Mouse (Mus musculus): ENCODE data around the gene Myl12a. TPM values are rescaled to one million over a fixed set of nuclear protein-coding genes. Genes with fewer than 3 reads are reported as not detected.

The Myl12a gene
- polyA plus RNA-seq, 1 experiment = 770 TPM

- Histone ChIP-seq H3K79me3 (ENCODE audit: low read depth) (no peaks in the 10 kb centered on the region), H3K27me3 (ENCODE audit: control insufficient read depth, insufficient read depth, insufficient read length) (no peaks in the 10 kb centered on the region), H3K79me2 (ENCODE audit: control insufficient read depth, insufficient read depth) (no peaks in the 10 kb centered on the region), H3K4me3 (ENCODE audit: insufficient read depth, poor library complexity, severe bottlenecking) (no peak overlapping the region), H3K36me3 (ENCODE audit: control insufficient read depth, insufficient read depth) (no peaks in the 10 kb centered on the region), H3ac (ENCODE audit: control insufficient read depth, insufficient read length, low read depth) (no peak overlapping the region)
- TF ChIP-seq MYOD1 (IDR thresholded peaks at IDR 0.05; ENCODE audit: control insufficient read depth, insufficient read length, low read depth) = no peak
- no peak for TF ChIP-seq USF1 (IDR thresholded peaks at IDR 0.05; ENCODE audit: low read depth)
- TF ChIP-seq FOSL1 (IDR thresholded peaks at IDR 0.05; ENCODE audit: insufficient read depth, low read length, poor library complexity, severe bottlenecking) = no peak
- TF ChIP-seq MYOG (IDR thresholded peaks at IDR 0.05; ENCODE audit: control insufficient read depth, extremely low read depth, insufficient read length) = no peak
- TF ChIP-seq CTCF (IDR thresholded peaks at IDR 0.05; ENCODE audit: control insufficient read depth, insufficient read depth, insufficient read length) = no peak
- TF ChIP-seq MAX (IDR thresholded peaks at IDR 0.05) = no peak
- no peak for TF ChIP-seq CEBPB (IDR thresholded peaks at IDR 0.05; ENCODE audit: low read depth)
Observed at GRCm38 (mm10) chr17:71018616-71019308, 16.1 kb upstream of the Myl12a start.

DNA sequence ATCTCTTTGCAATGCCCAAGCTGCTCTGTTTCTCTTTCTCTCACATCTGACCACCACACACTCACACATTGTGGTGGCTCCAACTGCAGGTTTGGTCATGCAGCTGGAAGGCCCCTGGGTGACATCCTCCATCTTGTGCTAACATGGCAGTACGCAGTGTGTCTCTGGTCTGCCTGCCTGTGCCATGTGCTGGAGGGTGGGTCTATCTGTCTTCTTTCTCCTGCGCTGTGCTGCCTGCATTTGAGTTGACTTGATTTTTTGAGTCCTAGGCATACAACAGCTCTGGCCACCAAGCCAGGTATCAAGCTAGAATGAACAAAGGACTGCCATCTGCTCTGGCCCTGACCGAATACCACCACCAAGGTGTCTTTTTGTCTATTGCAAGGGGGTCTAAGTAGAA is 15.5 kb upstream of the Myl12a start:
- H3ac ChIP-seq (ENCODE audit: control insufficient read depth, insufficient read length, low read depth) = no peak overlapping the region
- no peaks in the 10 kb centered on the region for H3K79me3 ChIP-seq (ENCODE audit: low read depth)
- H3K36me3 ChIP-seq (ENCODE audit: control insufficient read depth, insufficient read depth) = no peaks in the 10 kb centered on the region
- no peaks in the 10 kb centered on the region for H3K27me3 ChIP-seq (ENCODE audit: control insufficient read depth, insufficient read depth, insufficient read length)
- H3K79me2 ChIP-seq (ENCODE audit: control insufficient read depth, insufficient read depth) = no peaks in the 10 kb centered on the region
- no peak for TF ChIP-seq MAX (IDR thresholded peaks at IDR 0.05)
- H3K4me3 ChIP-seq (ENCODE audit: insufficient read depth, poor library complexity, severe bottlenecking) = no peak overlapping the region

GRCm38 (mm10) chr17:71017457-71017998 is 14.8 kb upstream of the Myl12a start:
- Histone ChIP-seq H3K79me3 (ENCODE audit: low read depth) (no peaks in the 10 kb centered on the region), H3K36me3 (ENCODE audit: control insufficient read depth, insufficient read depth) (no peaks in the 10 kb centered on the region), H3K27me3 (ENCODE audit: control insufficient read depth, insufficient read depth, insufficient read length) (no peaks in the 10 kb centered on the region), H3ac (ENCODE audit: control insufficient read depth, insufficient read length, low read depth) (no peak overlapping the region), H3K79me2 (ENCODE audit: control insufficient read depth, insufficient read depth) (no peaks in the 10 kb centered on the region), H3K4me3 (ENCODE audit: insufficient read depth, poor library complexity, severe bottlenecking) (no peak overlapping the region)
- TF ChIP-seq FOSL1 (IDR thresholded peaks at IDR 0.05; ENCODE audit: insufficient read depth, low read length, poor library complexity, severe bottlenecking) (no peak), CTCF (IDR thresholded peaks at IDR 0.05; ENCODE audit: control insufficient read depth, insufficient read depth, insufficient read length) (no peak), USF1 (IDR thresholded peaks at IDR 0.05; ENCODE audit: low read depth) (no peak), MYOG (IDR thresholded peaks at IDR 0.05; ENCODE audit: control insufficient read depth, extremely low read depth, insufficient read length) (no peak)

DNA sequence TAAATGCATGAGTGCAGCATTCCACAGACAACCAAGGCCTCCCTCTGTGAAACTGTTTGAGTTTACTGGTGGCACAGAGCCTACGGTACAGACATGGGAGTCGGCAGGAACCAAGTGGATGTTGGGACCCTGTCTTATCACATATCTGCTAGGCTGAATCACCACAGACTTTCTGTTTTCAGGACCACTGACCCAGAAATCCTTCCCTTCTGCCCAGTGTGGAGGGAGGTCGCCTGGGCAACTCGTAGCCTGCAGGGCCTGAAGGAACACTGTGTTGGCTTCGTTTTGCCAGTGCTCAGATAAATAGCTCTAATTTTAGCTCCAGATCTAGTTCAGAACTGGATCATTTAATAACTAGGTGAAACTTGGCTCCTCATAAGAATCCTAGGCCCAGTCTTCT is 12.2 kb upstream of the Myl12a start:
- H3ac ChIP-seq (ENCODE audit: control insufficient read depth, insufficient read length, low read depth) = no peak overlapping the region
- H3K36me3 ChIP-seq (ENCODE audit: control insufficient read depth, insufficient read depth) = no peaks in the 10 kb centered on the region
- no peaks in the 10 kb centered on the region for H3K79me3 ChIP-seq (ENCODE audit: low read depth)
- TF ChIP-seq FOSL1 (IDR thresholded peaks at IDR 0.05; ENCODE audit: insufficient read depth, low read length, poor library complexity, severe bottlenecking) = no peak
- TF ChIP-seq MYOG (IDR thresholded peaks at IDR 0.05; ENCODE audit: control insufficient read depth, extremely low read depth, insufficient read length) = no peak
- TF ChIP-seq USF1 (IDR thresholded peaks at IDR 0.05; ENCODE audit: low read depth) = no peak
- TF ChIP-seq CEBPB (IDR thresholded peaks at IDR 0.05; ENCODE audit: low read depth) = no peak
- no peak for TF ChIP-seq MYOD1 (IDR thresholded peaks at IDR 0.05; ENCODE audit: control insufficient read depth, insufficient read length, low read depth)
- no peak for TF ChIP-seq MAX (IDR thresholded peaks at IDR 0.05)
- TF ChIP-seq CTCF (IDR thresholded peaks at IDR 0.05; ENCODE audit: control insufficient read depth, insufficient read depth, insufficient read length) = no peak
- H3K4me3 ChIP-seq (ENCODE audit: insufficient read depth, poor library complexity, severe bottlenecking) = no peak overlapping the region
- no peaks in the 10 kb centered on the region for H3K27me3 ChIP-seq (ENCODE audit: control insufficient read depth, insufficient read depth, insufficient read length)
- no peaks in the 10 kb centered on the region for H3K79me2 ChIP-seq (ENCODE audit: control insufficient read depth, insufficient read depth)

GRCm38 (mm10) chr17:71013105-71013504 is 10.4 kb upstream of the Myl12a start:
- H3ac ChIP-seq (ENCODE audit: control insufficient read depth, insufficient read length, low read depth) = no peak overlapping the region
- H3K27me3 ChIP-seq (ENCODE audit: control insufficient read depth, insufficient read depth, insufficient read length) = no peaks in the 10 kb centered on the region
- no peak for TF ChIP-seq MAX (IDR thresholded peaks at IDR 0.05)
- no peak for TF ChIP-seq MYOG (IDR thresholded peaks at IDR 0.05; ENCODE audit: control insufficient read depth, extremely low read depth, insufficient read length)
- TF ChIP-seq CTCF (IDR thresholded peaks at IDR 0.05; ENCODE audit: control insufficient read depth, insufficient read depth, insufficient read length) = no peak
- no peak for TF ChIP-seq MYOD1 (IDR thresholded peaks at IDR 0.05; ENCODE audit: control insufficient read depth, insufficient read length, low read depth)
- TF ChIP-seq FOSL1 (IDR thresholded peaks at IDR 0.05; ENCODE audit: insufficient read depth, low read length, poor library complexity, severe bottlenecking) = no peak
- TF ChIP-seq USF1 (IDR thresholded peaks at IDR 0.05; ENCODE audit: low read depth) = no peak
- no peak for TF ChIP-seq CEBPB (IDR thresholded peaks at IDR 0.05; ENCODE audit: low read depth)
- no peaks in the 10 kb centered on the region for H3K36me3 ChIP-seq (ENCODE audit: control insufficient read depth, insufficient read depth)
- no peak overlapping the region for H3K4me3 ChIP-seq (ENCODE audit: insufficient read depth, poor library complexity, severe bottlenecking)
- H3K79me2 ChIP-seq (ENCODE audit: control insufficient read depth, insufficient read depth) = no peaks in the 10 kb centered on the region
- H3K79me3 ChIP-seq (ENCODE audit: low read depth) = no peaks in the 10 kb centered on the region
